Mouse (Mus musculus): ENCODE measurements around the gene Sertad3.
"Not testable (repeated sequence)": the region's sequence is repeated elsewhere in the genome, so short reads cannot be mapped to it uniquely, and the experiment has no call there.

Sertad3 gene

GRCm38 (mm10) chr7:27493022-27493421, 19.5 kb downstream of the Sertad3 start:
- no peak for DNase-seq (ENCODE audit: low spot score)

GRCm38 (mm10) chr7:27493450-27493849, 19.9 kb downstream of the Sertad3 start:
- DNase-seq (ENCODE audit: low spot score), result no peak

DNA sequence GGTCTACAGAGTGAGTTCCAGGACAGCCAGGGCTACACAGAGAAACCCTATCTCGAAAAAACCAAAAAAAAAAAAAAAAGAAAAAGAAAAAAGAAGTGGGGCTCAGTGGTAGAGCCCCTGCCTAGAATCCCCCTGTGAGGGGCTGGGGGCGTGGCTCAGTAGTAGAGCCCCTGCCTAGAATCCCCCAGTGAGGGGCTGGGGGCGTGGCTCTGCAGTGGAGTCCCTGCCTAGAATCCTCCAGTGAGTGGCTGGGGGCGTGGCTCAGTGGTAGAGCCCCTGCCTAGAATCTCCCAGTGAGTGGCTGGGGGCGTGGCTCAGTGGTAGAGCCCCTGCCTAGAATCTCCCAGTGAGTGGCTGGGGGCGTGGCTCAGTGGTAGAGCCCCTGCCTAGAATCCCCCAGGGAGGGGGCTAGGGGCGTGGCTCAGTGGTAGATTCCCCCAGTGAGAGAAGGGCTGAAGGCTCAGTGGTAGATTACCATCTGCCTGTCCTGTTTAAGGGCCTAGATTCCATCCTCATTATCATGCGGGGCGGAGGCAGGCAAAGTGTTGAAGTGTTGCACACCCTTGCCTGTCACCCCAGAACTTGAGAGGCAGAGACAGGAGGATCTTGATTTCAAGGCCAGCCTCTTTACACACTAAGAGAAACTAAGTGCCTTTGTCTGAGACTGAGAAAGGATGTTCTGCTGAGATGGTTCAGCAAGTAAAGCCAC, 21.2 kb downstream of the Sertad3 start:
- DNase-seq (ENCODE audit: low spot score), result not testable (repeated sequence)

GRCm38 (mm10) chr7:27499036-27499435, 25.5 kb downstream of the Sertad3 start, which contains the start of gene Prx:
TSS of gene Prx (plus strand) at chr7:27499324.
- DNase-seq (ENCODE audit: low spot score), result no peak

DNA sequence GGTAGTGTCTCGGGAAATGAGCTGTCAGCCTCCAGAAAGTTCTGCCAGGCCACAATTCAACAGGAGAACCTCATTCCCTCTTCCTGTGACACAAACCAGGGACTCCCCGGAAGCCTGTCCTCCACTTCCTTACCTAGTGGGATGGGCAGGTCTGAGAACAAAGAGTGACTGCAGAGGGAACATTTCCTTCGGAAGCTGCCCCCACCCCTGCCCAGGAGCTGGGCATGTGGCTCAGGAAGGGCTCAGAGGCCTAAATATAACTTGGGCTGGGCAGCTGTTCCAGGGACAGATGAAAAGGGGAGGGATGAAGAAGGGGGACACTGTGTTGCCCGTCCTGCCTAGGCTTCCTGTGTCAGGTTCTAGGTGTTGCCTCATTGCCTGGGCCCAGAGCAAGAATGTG, 28.1 kb downstream of the Sertad3 start:
- no peak for DNase-seq (ENCODE audit: low spot score)

DNA sequence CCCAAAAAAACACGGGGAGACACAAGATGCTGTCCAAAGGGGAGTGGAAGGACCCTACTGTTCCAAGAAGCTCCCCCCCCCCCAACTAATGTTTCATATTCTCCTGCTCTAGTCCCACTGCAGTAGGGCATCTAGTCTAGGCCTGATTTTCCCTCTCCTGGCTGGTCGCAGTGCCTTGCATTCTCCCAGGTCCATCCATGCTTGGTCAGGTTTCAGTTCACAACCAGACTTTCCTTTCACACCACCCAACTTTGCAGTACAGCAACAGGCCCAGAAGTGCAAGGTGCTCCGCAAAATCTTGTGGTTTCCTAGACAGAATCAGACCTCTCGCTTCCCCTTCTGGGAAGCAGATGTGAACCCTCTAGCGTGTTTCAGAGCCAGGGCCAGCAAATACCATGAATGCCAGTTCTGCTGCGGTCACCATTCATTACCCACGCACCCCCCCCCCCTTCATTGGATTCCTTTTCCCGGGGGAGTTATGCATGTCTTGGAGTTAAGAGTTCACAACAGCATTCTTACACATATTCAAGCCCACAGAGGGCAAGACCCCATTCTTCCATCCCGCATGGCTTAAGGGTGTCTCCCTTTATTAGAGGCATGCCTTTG, 33.3 kb downstream of the Sertad3 start:
- DNase-seq (ENCODE audit: low spot score), result no peak

GRCm38 (mm10) chr7:27507711-27508647, 34.4 kb downstream of the Sertad3 start:
- peak; percentile 99 for DNase-seq (ENCODE audit: low spot score)

DNA sequence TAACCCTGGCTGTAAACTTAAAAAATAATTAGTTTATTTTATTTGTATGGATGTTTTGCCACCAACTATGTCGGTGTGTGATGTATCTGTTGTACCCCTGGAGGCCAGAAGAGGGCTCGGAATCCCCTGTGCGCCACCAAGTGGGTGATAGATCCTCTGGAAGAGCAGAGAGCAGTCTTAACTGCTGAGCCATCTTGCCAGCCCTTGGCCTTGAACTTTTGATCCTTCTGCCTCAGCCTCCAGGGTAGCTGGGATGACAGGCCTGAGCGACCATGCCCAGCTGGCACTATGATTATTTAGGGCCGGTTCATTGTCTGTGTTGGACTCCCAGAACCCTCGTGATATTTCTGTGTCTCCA, 35.1 kb downstream of the Sertad3 start:
- peak; percentile 51 for DNase-seq (ENCODE audit: low spot score)

GRCm38 (mm10) chr7:27510809-27511208, 37.2 kb downstream of the Sertad3 start:
- DNase-seq (ENCODE audit: low spot score), result no peak

GRCm38 (mm10) chr7:27514961-27515360, 41.4 kb downstream of the Sertad3 start:
- no peak for DNase-seq (ENCODE audit: low spot score)

- no peak for DNase-seq (ENCODE audit: low spot score)
These were observed 44.7 kb downstream of the Sertad3 start for GRCm38 (mm10) chr7:27518314-27518713.

- DNase-seq (ENCODE audit: low spot score), result no peak
These were observed 46.5 kb downstream of the Sertad3 start for GRCm38 (mm10) chr7:27520104-27520503.

GRCm38 (mm10) chr7:27520599-27520998, 47.0 kb downstream of the Sertad3 start:
- no peak for DNase-seq (ENCODE audit: low spot score)

DNA sequence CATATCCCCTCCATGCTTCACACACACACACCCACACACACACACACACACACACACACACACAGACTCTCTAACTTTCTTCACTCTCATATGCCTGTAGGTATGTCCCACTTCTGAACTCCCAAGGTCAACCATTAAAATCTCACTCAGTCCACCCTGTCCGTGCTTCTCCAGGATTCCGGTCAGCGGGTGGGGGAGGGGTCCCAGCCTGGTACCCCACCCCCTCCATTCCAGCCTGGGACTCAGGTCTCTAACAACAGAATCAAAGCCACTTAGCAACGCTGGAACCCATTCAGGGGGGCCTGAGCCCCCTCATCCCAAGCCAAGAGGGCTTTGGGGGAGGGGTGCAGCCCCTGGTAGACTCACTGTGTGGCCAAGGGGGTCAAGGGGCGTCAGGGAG, 49.4 kb downstream of the Sertad3 start, which contains the start of gene Hipk4:
TSS of gene Hipk4 (plus strand) at position 301 of the 400 bp plus-strand sequence.
- DNase-seq (ENCODE audit: low spot score), result no peak

- DNase-seq (ENCODE audit: low spot score), result no peak
These were observed 50.2 kb downstream of the Sertad3 start for GRCm38 (mm10) chr7:27523805-27524204.

- peak; percentile 82 for DNase-seq (ENCODE audit: low spot score)
These were observed 52.7 kb downstream of the Sertad3 start for GRCm38 (mm10) chr7:27526039-27526827.

Data from urinary bladder, postnatal 25 days (tissue).